Mouse (Mus musculus) hindbrain, embryonic 14.5 days (tissue): ENCODE measurements at regions not wholly inside any gene's neighbourhood (a gene's known extent, or its start where the extent isn't known, plus 50 kb on each side); places are given as distances from the start of the nearest gene placed in this dataset.

Experiments used
- ATAC-seq: fragments of 200-750 bp; cut with Nextera tagmentation; 2 replicates; pipeline ENCODE4 v1.8.0; 2017; ENCODE audit warnings: moderate number of reproducible peaks, mild to moderate bottlenecking, moderate TSS enrichment, moderate library complexity; ENCODE audit not compliant: low FRiP score
- DNase-seq: peaks from one replicate; pipeline ENCODE4 v3.0.0-alpha.2; 2015; ENCODE audit warnings: low spot score
- H3K27ac ChIP-seq: fragments of 300-500 bp; sonication (generic); 2 replicates; pipeline ENCODE4 v1.5.1; 2014; ENCODE audit warnings: mild to moderate bottlenecking, moderate library complexity
- H3K27me3 ChIP-seq: fragments of 300-500 bp; sonication (generic); 2 replicates; pipeline ENCODE4 v1.6.1; 2014; ENCODE audit warnings: mild to moderate bottlenecking, low read length, mixed read lengths; ENCODE audit not compliant: control insufficient read depth, insufficient read depth
- H3K36me3 ChIP-seq: fragments of 300-500 bp; sonication (generic); replicated peaks from 2 replicates; pipeline ENCODE4 v1.6.1; 2014; ENCODE audit not compliant: control insufficient read depth, insufficient read depth
- H3K4me1 ChIP-seq: fragments of 300-500 bp; sonication (generic); replicated peaks from 2 replicates; pipeline ENCODE4 v1.6.1; 2014; ENCODE audit warnings: antibody characterized with exemption, low read length, mixed read lengths; ENCODE audit not compliant: control insufficient read depth, insufficient read depth
- H3K4me2 ChIP-seq: fragments of 300-500 bp; sonication (generic); replicated peaks from 2 replicates; pipeline ENCODE4 v1.6.1; 2014; ENCODE audit warnings: mild to moderate bottlenecking, moderate library complexity
- H3K4me3 ChIP-seq: fragments of 300-500 bp; sonication (generic); replicated peaks from 2 replicates; pipeline ENCODE4 v1.5.1; 2014; ENCODE audit warnings: mild to moderate bottlenecking, low read length
- H3K9ac ChIP-seq: fragments of 300-500 bp; sonication (generic); 2 replicates; pipeline ENCODE4 v1.6.1; 2014
- H3K9me3 ChIP-seq: fragments of 300-500 bp; sonication (generic); 2 replicates; pipeline ENCODE4 v1.6.1; 2016; ENCODE audit warnings: low read length; ENCODE audit not compliant: control insufficient read depth
- WGBS: fragments of 180-500 bp; shearing (Covaris S2); extraction: QIAGEN DNeasy Blood & Tissue Kit; methylation state at CpG from one replicate; pipeline ENCODE4 v1.1.7; 2014; 5-methylcytosine and 5-hydroxymethylcytosine counted together

GRCm38 (mm10) chr9:69681372-69682213, 79.1 kb downstream of the Foxb1 start:
- 14% methylated on average over 9 of the region's 9 CpGs for WGBS
- H3K9me3 ChIP-seq, result no peaks in the 10 kb centered on the region
- no peak overlapping the region for H3K27ac ChIP-seq
- H3K4me1 ChIP-seq, result no peaks in the 10 kb centered on the region
- DNase-seq, result no peak
- no peak for ATAC-seq
- no peak overlapping the region for H3K4me3 ChIP-seq
- H3K4me2 ChIP-seq, result no peak overlapping the region
- H3K27me3 ChIP-seq, result no peaks in the 10 kb centered on the region; the same call in 1 of the 2 replicates
- no peak overlapping the region for H3K9ac ChIP-seq
- no peaks in the 10 kb centered on the region for H3K36me3 ChIP-seq

GRCm38 (mm10) chr9:69678634-69679033, 82.1 kb downstream of the Foxb1 start:
- 87% methylated on average over 1 of the region's 1 CpGs for WGBS
- no peak overlapping the region for H3K4me3 ChIP-seq
- no peaks in the 10 kb centered on the region for H3K36me3 ChIP-seq
- no peaks in the 10 kb centered on the region for H3K4me1 ChIP-seq
- ATAC-seq (no peak), DNase-seq (no peak)
- no peaks in the 10 kb centered on the region for H3K9me3 ChIP-seq
- no peak overlapping the region for H3K9ac ChIP-seq
- H3K27me3 ChIP-seq, result no peaks in the 10 kb centered on the region; the same call in 1 of the 2 replicates
- no peak overlapping the region for H3K27ac ChIP-seq
- no peak overlapping the region for H3K4me2 ChIP-seq

GRCm38 (mm10) chr9:69673463-69674105, 87.2 kb downstream of the Foxb1 start:
- Histone ChIP-seq H3K27ac (no peak overlapping the region), H3K4me1 (peaks cover 19% of the 10 kb centered on the region; the same call in 1 of the 2 replicates), H3K9ac (no peak overlapping the region), H3K4me3 (no peak overlapping the region), H3K9me3 (no peaks in the 10 kb centered on the region), H3K4me2 (no peak overlapping the region), H3K36me3 (no peaks in the 10 kb centered on the region), H3K27me3 (peaks cover 18% of the 10 kb centered on the region)
- WGBS, result 50% methylated on average over 10 of the region's 10 CpGs
- no peak for ATAC-seq
- DNase-seq, result no peak

GRCm38 (mm10) chr9:69672657-69673462, 87.9 kb downstream of the Foxb1 start:
- H3K36me3 ChIP-seq, result no peaks in the 10 kb centered on the region
- ATAC-seq (no peak), DNase-seq (no peak)
- peaks cover 25% of the 10 kb centered on the region for H3K27me3 ChIP-seq
- H3K4me3 ChIP-seq, result no peak overlapping the region
- no peaks in the 10 kb centered on the region for H3K9me3 ChIP-seq
- peaks cover 19% of the 10 kb centered on the region; the same call in 1 of the 2 replicates for H3K4me1 ChIP-seq
- H3K9ac ChIP-seq, result no peak overlapping the region
- no peak overlapping the region for H3K4me2 ChIP-seq
- no peak overlapping the region for H3K27ac ChIP-seq
- WGBS, result 58% methylated on average over 13 of the region's 13 CpGs

GRCm38 (mm10) chr9:69671199-69671598, 89.5 kb downstream of the Foxb1 start:
- Histone ChIP-seq H3K4me1 (peaks cover 19% of the 10 kb centered on the region; the same call in 1 of the 2 replicates), H3K4me3 (peak overlapping the region; percentile 24), H3K9ac (0 out of 2 replicates have a peak overlapping the region, but pooled peaks have one; percentile 42), H3K9me3 (no peaks in the 10 kb centered on the region), H3K27ac (no peak overlapping the region), H3K27me3 (peaks cover 39% of the 10 kb centered on the region), H3K4me2 (peak overlapping the region; percentile 57), H3K36me3 (no peaks in the 10 kb centered on the region)
- WGBS, result 1% methylated on average over 18 of the region's 18 CpGs
- no peak for ATAC-seq
- no peak for DNase-seq

- Histone ChIP-seq H3K9me3 (no peaks in the 10 kb centered on the region), H3K4me2 (peak overlapping the region; percentile 57), H3K27ac (0 out of 2 replicates have a peak overlapping the region, but pooled peaks have one; percentile 11), H3K27me3 (peaks cover 39% of the 10 kb centered on the region), H3K36me3 (no peaks in the 10 kb centered on the region), H3K9ac (peak overlapping the region; percentile 42; the same call in 1 of the 2 replicates), H3K4me3 (peak overlapping the region; percentile 24), H3K4me1 (peaks cover 19% of the 10 kb centered on the region; the same call in 1 of the 2 replicates)
- WGBS, result 0% methylated on average over 16 of the region's 17 CpGs
- DNase-seq (no peak), ATAC-seq (peak; percentile 76; the same call in 1 of the 2 replicates)
Measured at GRCm38 (mm10) chr9:69670551-69671044, 90.1 kb downstream of the Foxb1 start.

GRCm38 (mm10) chr9:69669611-69670550, 90.9 kb downstream of the Foxb1 start:
- Histone ChIP-seq H3K27me3 (peaks cover 39% of the 10 kb centered on the region), H3K9ac (no peak overlapping the region), H3K4me3 (peak overlapping the region; percentile 24), H3K9me3 (no peaks in the 10 kb centered on the region), H3K27ac (0 out of 2 replicates have a peak overlapping the region, but pooled peaks have one; percentile 11), H3K4me2 (peak overlapping the region; percentile 57), H3K4me1 (peaks cover 19% of the 10 kb centered on the region; the same call in 1 of the 2 replicates), H3K36me3 (no peaks in the 10 kb centered on the region)
- 2% methylated on average over 25 of the region's 25 CpGs for WGBS
- peak; percentile 73; the same call in 1 of the 2 replicates for ATAC-seq
- no peak for DNase-seq

- 23% methylated on average over 9 of the region's 9 CpGs for WGBS
- no peak overlapping the region for H3K4me3 ChIP-seq
- no peaks in the 10 kb centered on the region for H3K9me3 ChIP-seq
- H3K9ac ChIP-seq, result no peak overlapping the region
- peaks cover 19% of the 10 kb centered on the region; the same call in 1 of the 2 replicates for H3K4me1 ChIP-seq
- peaks cover 39% of the 10 kb centered on the region for H3K27me3 ChIP-seq
- DNase-seq, result no peak
- H3K4me2 ChIP-seq, result no peak overlapping the region
- no peaks in the 10 kb centered on the region for H3K36me3 ChIP-seq
- H3K27ac ChIP-seq, result no peak overlapping the region
- ATAC-seq, result no peak
Measured at GRCm38 (mm10) chr9:69668475-69669090, 92.2 kb downstream of the Foxb1 start.
